Mouse (Mus musculus) limb, embryonic 13.5 days (tissue): ENCODE measurements around the gene Sh3pxd2a. TPM values are rescaled to one million over a fixed set of nuclear protein-coding genes. Genes with fewer than 3 reads are reported as not detected.

Source experiments
- ATAC-seq: fragments of 200-750 bp; cut with Nextera tagmentation; 2 replicates; pipeline ENCODE4 v1.8.0; 2017; ENCODE audit warnings: low read depth, moderate number of reproducible peaks, moderate TSS enrichment; ENCODE audit not compliant: low FRiP score
- H3K27ac ChIP-seq: fragments of 300-500 bp; sonication (generic); 2 replicates; pipeline ENCODE4 v1.5.1; 2015; ENCODE audit warnings: inconsistent platforms, mild to moderate bottlenecking, moderate library complexity
- H3K27me3 ChIP-seq: fragments of 300-500 bp; sonication (generic); 2 replicates; pipeline ENCODE4 v1.6.1; 2015; ENCODE audit warnings: mild to moderate bottlenecking, inconsistent platforms
- H3K36me3 ChIP-seq: fragments of 300-500 bp; sonication (generic); 2 replicates; pipeline ENCODE4 v1.6.1; 2015; ENCODE audit warnings: inconsistent platforms, mild to moderate bottlenecking, moderate library complexity
- H3K4me1 ChIP-seq: fragments of 300-500 bp; sonication (generic); 2 replicates; pipeline ENCODE4 v1.6.1; 2015; ENCODE audit warnings: inconsistent platforms
- H3K4me2 ChIP-seq: fragments of 300-500 bp; sonication (generic); replicated peaks from 2 replicates; pipeline ENCODE4 v1.6.1; 2015; ENCODE audit warnings: inconsistent platforms, mild to moderate bottlenecking, moderate library complexity
- H3K4me3 ChIP-seq: fragments of 300-500 bp; sonication (generic); 2 replicates; pipeline ENCODE4 v1.5.1; 2015; ENCODE audit warnings: moderate library complexity, mild to moderate bottlenecking, inconsistent platforms
- H3K9ac ChIP-seq: fragments of 300-500 bp; sonication (generic); 2 replicates; pipeline ENCODE4 v1.6.1; 2015; ENCODE audit warnings: mild to moderate bottlenecking, inconsistent platforms
- H3K9me3 ChIP-seq: fragments of 300-500 bp; sonication (generic); 2 replicates; pipeline ENCODE4 v1.6.1; 2016; ENCODE audit warnings: inconsistent platforms
- WGBS: fragments of 180-500 bp; shearing (Covaris S2); methylation state at CpG from one replicate; pipeline ENCODE4 v1.1.7; 2015; 5-methylcytosine and 5-hydroxymethylcytosine counted together
- polyA plus RNA-seq: library from polyadenylated mRNA; unstranded; fragments of >200 nt; fragmentation: Nextera tagmentation; extraction: Ambion mirVana; gene quantifications from 2 replicates; pipeline ENCODE4 v1.2.1, GENCODE M21; 2015

Sh3pxd2a gene
- polyA plus RNA-seq, 1 experiment from 2014 or later: 10.1 TPM

GRCm38 (mm10) chr19:47503625-47504024 lies 39.4 kb upstream of the Sh3pxd2a start:
- H3K27ac ChIP-seq: no peak overlapping the region
- H3K9ac ChIP-seq: no peak overlapping the region
- peaks cover 22% of the 10 kb centered on the region for H3K36me3 ChIP-seq
- ATAC-seq: no peak
- peaks cover 22% of the 10 kb centered on the region for H3K4me1 ChIP-seq
- H3K4me2 ChIP-seq: no peak overlapping the region
- no peaks in the 10 kb centered on the region for H3K9me3 ChIP-seq
- H3K27me3 ChIP-seq: no peaks in the 10 kb centered on the region
- WGBS: 66% methylated on average over 4 of the region's 4 CpGs
- H3K4me3 ChIP-seq: no peak overlapping the region

- Histone ChIP-seq H3K4me3 (no peak overlapping the region), H3K4me1 (peaks cover 26% of the 10 kb centered on the region), H3K36me3 (peaks cover 22% of the 10 kb centered on the region), H3K27ac (no peak overlapping the region), H3K9me3 (no peaks in the 10 kb centered on the region), H3K4me2 (no peak overlapping the region), H3K27me3 (no peaks in the 10 kb centered on the region), H3K9ac (no peak overlapping the region)
- no peak for ATAC-seq
- 77% methylated on average over 8 of the region's 8 CpGs for WGBS
Observed at GRCm38 (mm10) chr19:47502563-47502962, 38.4 kb upstream of the Sh3pxd2a start.

- Histone ChIP-seq H3K9ac (no peak overlapping the region), H3K9me3 (no peaks in the 10 kb centered on the region), H3K27ac (0 out of 2 replicates have a peak overlapping the region, but pooled peaks have one; percentile 28), H3K36me3 (peaks cover 17% of the 10 kb centered on the region), H3K4me2 (no peak overlapping the region), H3K4me3 (no peak overlapping the region), H3K4me1 (peaks cover 30% of the 10 kb centered on the region), H3K27me3 (no peaks in the 10 kb centered on the region)
- WGBS: 68% methylated on average over 11 of the region's 11 CpGs
- no peak for ATAC-seq
Observed at GRCm38 (mm10) chr19:47500389-47501011, 36.3 kb upstream of the Sh3pxd2a start.

- ATAC-seq: no peak
- Histone ChIP-seq H3K4me2 (no peak overlapping the region), H3K4me1 (peaks cover 30% of the 10 kb centered on the region), H3K27me3 (no peaks in the 10 kb centered on the region), H3K9me3 (no peaks in the 10 kb centered on the region), H3K9ac (no peak overlapping the region), H3K27ac (peak overlapping the region; percentile 28; the same call in 1 of the 2 replicates), H3K36me3 (peaks cover 10% of the 10 kb centered on the region), H3K4me3 (no peak overlapping the region)
- 86% methylated on average over 5 of the region's 5 CpGs for WGBS
Observed at GRCm38 (mm10) chr19:47499841-47500240, 35.6 kb upstream of the Sh3pxd2a start.

GRCm38 (mm10) chr19:47498942-47499341 lies 34.7 kb upstream of the Sh3pxd2a start:
- ATAC-seq: peak; percentile 44; the same call in 1 of the 2 replicates
- Histone ChIP-seq H3K27ac (peak overlapping the region; percentile 78), H3K4me2 (no peak overlapping the region), H3K4me1 (peaks cover 33% of the 10 kb centered on the region), H3K36me3 (peaks cover 10% of the 10 kb centered on the region), H3K4me3 (no peak overlapping the region), H3K9me3 (no peaks in the 10 kb centered on the region), H3K27me3 (no peaks in the 10 kb centered on the region), H3K9ac (peak overlapping the region; percentile 25; the same call in 1 of the 2 replicates)
- WGBS: 20% methylated on average over 4 of the region's 4 CpGs

- H3K4me1 ChIP-seq: peaks cover 41% of the 10 kb centered on the region
- H3K36me3 ChIP-seq: peaks cover 6% of the 10 kb centered on the region
- peak; percentile 29; the same call in 1 of the 2 replicates for ATAC-seq
- no peak overlapping the region for H3K4me2 ChIP-seq
- no peak overlapping the region for H3K4me3 ChIP-seq
- no peaks in the 10 kb centered on the region for H3K9me3 ChIP-seq
- no peak overlapping the region; the same call in 1 of the 2 replicates for H3K27ac ChIP-seq
- H3K9ac ChIP-seq: no peak overlapping the region
- H3K27me3 ChIP-seq: no peaks in the 10 kb centered on the region
- 35% methylated on average over 6 of the region's 6 CpGs for WGBS
Observed at GRCm38 (mm10) chr19:47497736-47498135, 33.5 kb upstream of the Sh3pxd2a start.

- WGBS: 55% methylated on average over 9 of the region's 9 CpGs
- no peak overlapping the region; the same call in 1 of the 2 replicates for H3K27ac ChIP-seq
Observed at GRCm38 (mm10) chr19:47497313-47497712, 33.1 kb upstream of the Sh3pxd2a start.

GRCm38 (mm10) chr19:47493017-47493997 lies 29.1 kb upstream of the Sh3pxd2a start:
- no peaks in the 10 kb centered on the region for H3K36me3 ChIP-seq
- no peak overlapping the region for H3K4me3 ChIP-seq
- H3K4me1 ChIP-seq: peaks cover 25% of the 10 kb centered on the region
- no peaks in the 10 kb centered on the region for H3K27me3 ChIP-seq
- ATAC-seq: no peak
- 61% methylated on average over 23 of the region's 23 CpGs for WGBS
- H3K4me2 ChIP-seq: no peak overlapping the region
- no peaks in the 10 kb centered on the region for H3K9me3 ChIP-seq
- H3K27ac ChIP-seq: no peak overlapping the region
- no peak overlapping the region for H3K9ac ChIP-seq

More at GRCm38 (mm10) chr19:47497313-47497712, 33.1 kb upstream of the Sh3pxd2a start:
- H3K27me3 ChIP-seq: no peaks in the 10 kb centered on the region
- H3K4me2 ChIP-seq: no peak overlapping the region
- H3K4me1 ChIP-seq: peaks cover 41% of the 10 kb centered on the region
- 0 out of 2 replicates have a peak, but pooled peaks have one; percentile 3 for ATAC-seq
- H3K4me3 ChIP-seq: no peak overlapping the region
- no peaks in the 10 kb centered on the region for H3K9me3 ChIP-seq
- no peak overlapping the region for H3K9ac ChIP-seq
- H3K36me3 ChIP-seq: peaks cover 6% of the 10 kb centered on the region

GRCm38 (mm10) chr19:47492422-47492821 lies 28.2 kb upstream of the Sh3pxd2a start:
- Histone ChIP-seq H3K9ac (no peak overlapping the region), H3K27ac (peak overlapping the region; percentile 28; the same call in 1 of the 2 replicates), H3K4me3 (no peak overlapping the region), H3K36me3 (no peaks in the 10 kb centered on the region), H3K4me1 (peaks cover 17% of the 10 kb centered on the region), H3K4me2 (no peak overlapping the region), H3K9me3 (no peaks in the 10 kb centered on the region), H3K27me3 (no peaks in the 10 kb centered on the region)
- ATAC-seq: no peak
- 87% methylated on average over 6 of the region's 6 CpGs for WGBS

GRCm38 (mm10) chr19:47491853-47492252 lies 27.7 kb upstream of the Sh3pxd2a start:
- Histone ChIP-seq H3K4me3 (no peak overlapping the region), H3K9ac (no peak overlapping the region), H3K9me3 (no peaks in the 10 kb centered on the region), H3K4me1 (peaks cover 11% of the 10 kb centered on the region), H3K36me3 (no peaks in the 10 kb centered on the region), H3K4me2 (no peak overlapping the region), H3K27me3 (no peaks in the 10 kb centered on the region), H3K27ac (peak overlapping the region; percentile 28; the same call in 1 of the 2 replicates)
- peak; percentile 65 for ATAC-seq
- WGBS: 70% methylated on average over 2 of the region's 2 CpGs

GRCm38 (mm10) chr19:47489233-47489632 lies 25.0 kb upstream of the Sh3pxd2a start:
- Histone ChIP-seq H3K27ac (no peak overlapping the region), H3K9me3 (no peaks in the 10 kb centered on the region), H3K9ac (no peak overlapping the region), H3K27me3 (no peaks in the 10 kb centered on the region), H3K4me2 (no peak overlapping the region), H3K36me3 (no peaks in the 10 kb centered on the region), H3K4me1 (peaks cover 27% of the 10 kb centered on the region), H3K4me3 (no peak overlapping the region)
- 86% methylated on average over 3 of the region's 3 CpGs for WGBS
- no peak for ATAC-seq

- 30% methylated on average over 4 of the region's 4 CpGs for WGBS
- no peak overlapping the region for H3K27ac ChIP-seq
- peaks cover 18% of the 10 kb centered on the region for H3K4me1 ChIP-seq
- no peaks in the 10 kb centered on the region for H3K27me3 ChIP-seq
- no peak overlapping the region for H3K4me3 ChIP-seq
- no peak overlapping the region for H3K4me2 ChIP-seq
- no peaks in the 10 kb centered on the region for H3K9me3 ChIP-seq
- ATAC-seq: no peak
- H3K9ac ChIP-seq: no peak overlapping the region
- no peaks in the 10 kb centered on the region for H3K36me3 ChIP-seq
Observed at GRCm38 (mm10) chr19:47488250-47488649, 24.0 kb upstream of the Sh3pxd2a start.
